Mouse (Mus musculus) bone marrow macrophage, adult 2 months (primary cell): ENCODE measurements around the gene Crtac1.

Experiments used
- CTCF ChIP-seq: IDR thresholded peaks from 2 replicates; pipeline ENCODE4 v1.5.1; 2012; ENCODE audit warnings: low read depth, mild to moderate bottlenecking, low read length, moderate library complexity
- POLR2A ChIP-seq: IDR thresholded peaks from 2 replicates; pipeline ENCODE4 v1.6.1; 2012; ENCODE audit warnings: mild to moderate bottlenecking, low read depth, low read length, borderline replicate concordance

GRCm38 (mm10) chr19:42442246-42443197, 10.9 kb upstream of the Crtac1 start:
- TF ChIP-seq POLR2A (no peak), CTCF (no peak)
